Mouse (Mus musculus): ENCODE measurements at regions not wholly inside any gene's neighbourhood (a gene's known extent, or its start where the extent isn't known, plus 50 kb on each side); places are given as distances from the start of the nearest gene placed in this dataset.

- DNase-seq (ENCODE audit: low read depth, low spot score), result no peak
These were observed 164.3 kb upstream of the Foxd3 start for GRCm38 (mm10) chr4:99491536-99492514.

GRCm38 (mm10) chr4:99503221-99503744, 152.8 kb upstream of the Foxd3 start:
- DNase-seq (ENCODE audit: low read depth, low spot score), result no peak

GRCm38 (mm10) chr4:99511993-99512392, 144.1 kb upstream of the Foxd3 start:
- DNase-seq (ENCODE audit: low read depth, low spot score), result no peak

- peak; percentile 31 for DNase-seq (ENCODE audit: low read depth, low spot score)
These were observed 139.2 kb upstream of the Foxd3 start for GRCm38 (mm10) chr4:99516883-99517282.

- no peak for DNase-seq (ENCODE audit: low read depth, low spot score)
These were observed 128.7 kb upstream of the Foxd3 start for GRCm38 (mm10) chr4:99527441-99527840.

- DNase-seq (ENCODE audit: low read depth, low spot score), result no peak
These were observed 112.1 kb upstream of the Foxd3 start for GRCm38 (mm10) chr4:99544014-99544413.

- no peak for DNase-seq (ENCODE audit: low read depth, low spot score)
These were observed 110.4 kb upstream of the Foxd3 start for GRCm38 (mm10) chr4:99545742-99546141.

GRCm38 (mm10) chr4:99557963-99558362, 98.1 kb upstream of the Foxd3 start:
- DNase-seq (ENCODE audit: low read depth, low spot score), result no peak

GRCm38 (mm10) chr4:99560604-99561003, 95.5 kb upstream of the Foxd3 start:
- no peak for DNase-seq (ENCODE audit: low read depth, low spot score)

GRCm38 (mm10) chr4:99561506-99561937, 94.6 kb upstream of the Foxd3 start:
- DNase-seq (ENCODE audit: low read depth, low spot score), result no peak

- DNase-seq (ENCODE audit: low read depth, low spot score), result no peak
These were observed 90.7 kb upstream of the Foxd3 start for GRCm38 (mm10) chr4:99565401-99565800.

GRCm38 (mm10) chr4:99572841-99573642, 83.1 kb upstream of the Foxd3 start:
- no peak for DNase-seq (ENCODE audit: low read depth, low spot score)

GRCm38 (mm10) chr4:99574021-99574531, 82.0 kb upstream of the Foxd3 start:
- DNase-seq (ENCODE audit: low read depth, low spot score), result no peak

GRCm38 (mm10) chr4:99574984-99575383, 81.1 kb upstream of the Foxd3 start:
- no peak for DNase-seq (ENCODE audit: low read depth, low spot score)

- no peak for DNase-seq (ENCODE audit: low read depth, low spot score)
These were observed 58.3 kb upstream of the Foxd3 start for GRCm38 (mm10) chr4:99597781-99598180.

- no peak for DNase-seq (ENCODE audit: low read depth, low spot score)
These were observed 55.4 kb upstream of the Foxd3 start for GRCm38 (mm10) chr4:99600741-99601140.

GRCm38 (mm10) chr4:99601463-99601862, 54.6 kb upstream of the Foxd3 start:
- no peak for DNase-seq (ENCODE audit: low read depth, low spot score)
